Mouse (Mus musculus) left cerebral cortex, adult 9 months (tissue): Measurements from ENCODE around the gene Xcl1.
A peak's percentile ranks its signal among the peaks of the same experiment; 100 is the strongest.

Experiments
- DNase-seq, 2 experiments: peaks; one replicate each; pipeline ENCODE4 v3.0.0; 2022; ENCODE audit warnings: low spot score in 2 of 2

The Xcl1 gene

DNA sequence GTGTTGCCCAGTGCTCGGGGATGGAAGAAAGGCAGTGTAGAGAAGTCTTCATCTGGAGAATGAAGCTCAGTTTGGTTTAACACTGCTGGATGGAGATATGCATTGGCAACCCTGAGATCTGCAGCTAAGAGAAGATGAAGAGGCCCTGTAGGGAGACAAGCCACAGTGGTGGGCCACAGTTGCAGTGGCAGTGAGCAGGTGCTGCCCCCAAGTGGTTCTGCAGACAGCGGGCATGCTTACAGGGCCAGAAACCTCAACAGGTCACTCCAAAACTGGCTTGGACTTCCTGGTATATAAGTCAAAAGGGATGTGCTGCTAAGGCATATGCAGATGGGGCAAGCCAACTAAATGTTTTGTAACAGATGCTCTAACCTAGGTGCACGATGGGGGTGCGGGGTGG lies 30.3 kb downstream of the Xcl1 start:
- no peak for DNase-seq

DNA sequence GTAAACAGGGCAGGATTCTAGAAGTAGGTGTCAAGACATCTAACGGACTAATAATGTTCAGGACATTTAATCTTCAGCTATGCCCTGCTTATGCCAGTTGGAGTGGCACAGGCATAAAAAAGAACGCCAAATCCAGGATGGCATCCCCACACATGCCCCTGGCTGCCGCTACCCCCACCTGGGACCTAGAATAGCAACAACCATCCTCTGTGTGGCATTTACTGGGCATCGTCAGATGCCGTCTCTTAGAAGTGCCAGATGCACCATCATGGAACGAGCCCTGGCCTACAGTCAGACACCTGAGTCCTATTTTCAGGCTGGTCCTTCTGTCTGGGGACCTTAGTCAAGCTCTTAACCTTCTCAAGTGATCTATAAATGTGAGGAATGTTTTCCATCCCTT lies 34.6 kb downstream of the Xcl1 start:
- DNase-seq = no peak

- no peak for DNase-seq
These were observed 35.1 kb downstream of the Xcl1 start for GRCm38 (mm10) chr1:164900226-164900625.

GRCm38 (mm10) chr1:164899506-164899905 lies 35.8 kb downstream of the Xcl1 start:
- no peak for DNase-seq

DNA sequence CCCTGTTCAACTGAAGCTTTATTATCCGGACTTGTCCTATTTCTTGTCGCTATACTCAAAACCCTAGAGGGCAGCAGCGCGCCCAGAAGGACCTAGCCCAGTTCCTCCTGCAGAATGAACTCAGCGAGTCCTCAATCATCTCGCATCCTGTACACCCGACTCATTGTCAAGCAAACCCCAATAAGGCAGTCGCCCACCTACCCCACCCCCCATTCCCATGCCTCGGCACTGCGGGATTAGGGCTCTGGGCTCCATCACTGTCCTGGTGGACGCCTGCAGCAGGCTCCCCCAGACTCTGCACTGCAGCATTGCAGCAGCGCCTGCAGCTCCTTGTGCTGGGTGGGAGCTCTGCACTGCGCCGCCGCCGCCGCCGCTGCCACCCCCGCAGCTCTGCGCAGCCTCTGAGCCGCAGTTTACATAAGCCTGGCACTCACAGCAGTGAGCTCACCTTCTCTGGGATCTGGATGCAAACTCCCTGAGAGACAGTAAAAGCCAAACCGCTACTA lies 36.4 kb downstream of the Xcl1 start:
- peak; percentile 77 to 89 for DNase-seq

GRCm38 (mm10) chr1:164897163-164897817 lies 38.0 kb downstream of the Xcl1 start:
- DNase-seq = no peak

DNA sequence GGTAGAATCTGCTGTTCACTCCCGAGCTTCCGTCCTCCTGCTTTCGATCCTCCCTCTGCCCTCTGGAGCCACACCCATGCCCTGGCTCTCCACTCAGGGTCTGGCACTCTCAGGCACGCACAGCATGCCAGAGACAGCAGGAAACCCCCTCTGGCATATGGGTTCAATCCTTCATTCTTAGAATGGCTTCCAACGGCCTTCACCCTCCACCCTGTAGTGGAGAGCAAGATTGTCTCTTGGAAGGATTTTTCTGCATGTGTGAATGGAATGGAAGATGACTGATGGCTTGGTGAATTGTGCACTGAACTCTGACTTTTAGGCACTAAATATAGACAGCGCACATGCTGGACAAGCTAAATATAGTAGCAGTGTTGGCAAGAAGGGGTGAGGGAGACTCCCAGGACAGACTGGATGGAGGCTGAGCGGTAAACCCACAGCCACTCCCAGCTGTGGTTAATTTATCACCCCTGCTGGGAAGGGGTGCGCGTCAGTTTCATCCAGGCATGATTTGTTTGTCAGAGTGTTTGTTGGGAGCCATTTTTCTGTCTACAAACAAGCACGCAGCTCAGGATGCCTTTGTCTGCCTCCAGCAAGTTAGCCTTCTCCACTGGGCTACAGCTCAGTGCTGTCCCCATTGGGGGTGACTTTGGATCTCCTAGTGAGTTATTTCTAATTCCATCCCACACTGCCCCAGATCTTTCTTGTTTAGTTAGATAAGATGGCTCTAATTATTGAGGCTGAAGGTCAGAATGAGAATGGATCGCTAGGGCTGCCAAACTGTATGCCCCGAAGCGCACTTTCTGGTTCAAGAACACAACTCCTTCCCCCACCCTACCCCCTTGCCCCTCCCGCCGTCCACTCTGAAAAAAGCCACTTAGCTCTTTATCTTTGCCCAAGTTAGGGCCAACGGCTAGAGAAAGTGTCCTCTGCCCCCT lies 38.8 kb downstream of the Xcl1 start:
- DNase-seq = no peak

DNA sequence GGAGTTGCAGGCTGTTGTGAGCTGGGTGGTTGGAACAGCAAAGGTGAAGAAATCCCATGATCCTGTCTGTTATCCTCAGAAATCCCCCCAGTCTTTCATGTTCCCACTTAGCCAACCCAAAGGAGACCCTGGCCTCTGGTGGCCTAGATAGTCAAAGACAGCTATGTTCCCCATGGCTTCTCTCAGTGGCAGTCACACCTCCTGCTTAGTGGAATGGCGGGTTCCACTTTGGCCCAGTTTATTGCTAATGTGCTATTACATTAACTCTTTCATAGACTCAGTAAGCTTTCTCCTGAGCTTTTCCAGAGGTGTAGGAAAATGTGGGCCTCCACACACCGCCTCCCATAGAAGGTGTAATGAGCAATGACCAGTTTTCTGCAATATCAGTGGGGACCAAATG lies 39.5 kb downstream of the Xcl1 start:
- DNase-seq = no peak

DNA sequence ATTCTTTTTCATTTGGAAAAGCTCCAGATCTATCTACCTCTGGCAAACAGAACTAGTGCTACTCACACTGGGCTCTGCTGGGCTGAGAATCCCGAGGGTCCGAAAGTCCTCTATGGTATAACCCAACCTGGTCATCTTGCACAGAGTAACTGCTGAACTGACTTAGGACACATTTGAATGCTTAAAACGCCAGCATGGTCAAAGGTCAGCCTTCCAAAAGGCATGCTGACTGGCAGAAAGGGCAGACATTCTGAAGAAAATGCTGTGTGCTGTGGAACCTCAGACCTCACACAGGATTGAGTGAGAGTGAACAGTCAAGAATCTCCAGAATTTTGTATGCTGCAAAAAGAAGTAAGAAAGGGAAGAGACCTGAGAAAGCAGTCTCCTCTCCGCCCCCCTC lies 45.0 kb downstream of the Xcl1 start:
- no peak for DNase-seq

- DNase-seq = no peak
These were observed 46.8 kb downstream of the Xcl1 start for GRCm38 (mm10) chr1:164888563-164888962.

GRCm38 (mm10) chr1:164887775-164888174 lies 47.6 kb downstream of the Xcl1 start:
- no peak for DNase-seq

GRCm38 (mm10) chr1:164881891-164882290 lies 53.4 kb downstream of the Xcl1 start:
- DNase-seq = no peak
